Mouse (Mus musculus) brain, embryonic 14.5 days (tissue): Measurements from ENCODE around the gene Gpam.

Experiments used
- CTCF ChIP-seq: fragments of 200-500 bp; IDR thresholded peaks from 2 replicates; pipeline ENCODE4 v1.5.1; 2012; ENCODE audit warnings: inconsistent platforms, mild to moderate bottlenecking, moderate library complexity, borderline replicate concordance; ENCODE audit not compliant: insufficient read depth, insufficient read length; ENCODE audit errors: extremely low read depth
- POLR2A ChIP-seq: fragments of 200-500 bp; IDR thresholded peaks from 2 replicates; pipeline ENCODE4 v1.6.1; 2012; ENCODE audit warnings: mild to moderate bottlenecking, inconsistent platforms, borderline replicate concordance; ENCODE audit not compliant: poor library complexity, insufficient read depth, insufficient read length, severe bottlenecking; ENCODE audit errors: extremely low read depth

GRCm38 (mm10) chr19:55097396-55097967 is 29.6 kb downstream of the Gpam start:
- TF ChIP-seq POLR2A: no peak
- TF ChIP-seq CTCF: no peak
